Mouse (Mus musculus): ENCODE measurements around the gene Prc1.
"Not testable (repeated sequence)": the region's sequence is repeated elsewhere in the genome, so short reads cannot be mapped to it uniquely, and the experiment has no call there.

The Prc1 gene

DNA sequence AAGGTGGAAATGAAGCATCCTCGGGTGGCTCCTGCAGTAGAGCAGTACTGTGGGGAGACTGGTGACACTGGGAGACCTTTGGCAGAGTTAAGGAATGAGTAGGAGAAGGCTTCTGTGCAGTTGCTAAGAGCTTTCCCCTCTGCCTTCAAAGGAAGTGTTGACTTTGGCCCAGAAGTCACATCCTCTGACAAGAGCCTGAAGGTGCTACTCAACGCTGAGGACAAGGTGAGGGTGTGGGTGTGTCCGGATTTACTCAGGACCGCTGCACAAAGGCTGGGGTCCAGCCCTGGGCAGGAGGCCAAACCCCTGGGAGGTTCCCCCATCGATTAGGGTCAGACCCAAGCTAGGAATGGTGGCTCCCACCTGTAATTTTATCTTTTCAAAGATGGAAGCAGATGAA, 9.9 kb upstream of the Prc1 start:
- in situ Hi-C loops (cut with MboI, MseI): no loop called here

- in situ Hi-C loops (cut with MboI, MseI): no loop called here
Observed at GRCm38 (mm10) chr7:80285725-80286124, 8.5 kb upstream of the Prc1 start.

GRCm38 (mm10) chr7:80287736-80288135, 6.5 kb upstream of the Prc1 start:
- in situ Hi-C loops (cut with MboI, MseI): no loop called here

GRCm38 (mm10) chr7:80294764-80295648, 756 bp downstream of the Prc1 start:
- in situ Hi-C loops (cut with MboI, MseI): no loop called here

GRCm38 (mm10) chr7:80296462-80296861, 2.2 kb downstream of the Prc1 start:
- in situ Hi-C loops (cut with MboI, MseI): no loop called here

- in situ Hi-C loops (cut with MboI, MseI): no loop called here
Observed at GRCm38 (mm10) chr7:80297041-80297440, 2.8 kb downstream of the Prc1 start.

DNA sequence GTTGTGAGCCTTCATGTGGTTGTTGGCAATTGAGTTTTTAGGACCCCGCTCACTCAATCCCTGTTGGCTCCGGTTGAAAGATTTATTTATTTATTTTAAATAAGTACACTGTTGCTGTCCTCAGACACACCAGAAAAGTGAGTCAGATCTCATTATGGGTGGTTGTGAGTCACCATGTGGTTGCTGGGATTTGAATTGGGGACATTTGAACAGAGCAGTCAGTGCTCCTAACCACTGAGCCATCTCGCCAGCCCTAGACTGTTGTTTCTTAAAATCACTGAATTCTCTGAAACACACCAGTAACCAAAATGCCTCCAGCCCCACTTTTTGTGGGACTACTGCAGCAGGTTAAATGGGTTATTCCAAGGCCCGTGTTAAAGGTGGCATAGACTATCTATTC, 4.5 kb downstream of the Prc1 start:
- in situ Hi-C loops (cut with MboI, MseI): no loop called here

DNA sequence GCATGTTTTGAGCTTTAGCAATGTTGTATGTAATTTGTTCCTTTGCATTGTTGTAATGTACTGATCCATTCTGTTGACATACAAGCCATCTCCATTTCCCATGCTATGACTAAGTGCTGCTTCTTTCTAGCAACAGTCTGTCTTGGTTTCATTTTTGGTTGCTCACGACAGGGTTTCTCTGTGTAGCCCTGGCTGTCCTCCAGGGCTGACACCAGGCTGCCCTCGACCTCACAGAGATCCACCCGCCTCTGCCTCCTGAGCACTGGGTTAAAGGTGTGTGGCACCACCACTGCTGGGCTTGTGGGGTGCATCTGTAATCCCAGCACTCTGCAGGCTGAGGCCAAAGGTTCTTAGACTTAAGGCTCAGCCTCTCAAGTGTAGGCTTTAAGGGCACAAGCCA, 5.3 kb downstream of the Prc1 start:
- in situ Hi-C loops (cut with MboI, MseI): no loop called here

- in situ Hi-C loops (cut with MboI, MseI): no loop called here
Observed at GRCm38 (mm10) chr7:80301522-80301921, 7.3 kb downstream of the Prc1 start.

GRCm38 (mm10) chr7:80307766-80308165, 13.5 kb downstream of the Prc1 start:
- in situ Hi-C loops (cut with MboI, MseI): no loop called here

- in situ Hi-C loops (cut with MboI, MseI): no loop called here
Observed at GRCm38 (mm10) chr7:80310771-80311170, 16.5 kb downstream of the Prc1 start.

GRCm38 (mm10) chr7:80315733-80316132, 21.5 kb downstream of the Prc1 start:
- in situ Hi-C loops (cut with MboI, MseI): no loop called here

GRCm38 (mm10) chr7:80317439-80318115, 23.3 kb downstream of the Prc1 start:
- in situ Hi-C loops (cut with MboI, MseI): no loop called here

DNA sequence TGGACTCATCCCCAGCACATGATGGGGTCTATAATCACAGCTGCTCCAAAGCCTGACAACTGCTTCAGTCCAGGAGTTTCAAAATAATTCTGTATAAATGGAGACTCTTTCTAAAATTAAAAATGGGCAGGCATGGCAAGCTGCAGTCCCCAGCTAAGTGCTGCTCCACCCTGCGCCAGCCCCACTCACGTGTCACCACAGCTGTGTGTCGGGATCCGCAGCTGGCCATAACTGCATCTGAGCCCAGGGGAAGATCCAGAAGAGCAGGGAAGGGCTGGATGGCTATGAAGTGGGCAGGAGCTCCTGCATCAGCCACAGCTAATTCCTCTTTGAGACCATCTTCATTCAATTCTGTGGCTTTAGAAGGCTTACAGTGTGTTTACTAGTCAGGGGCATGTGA, 24.4 kb downstream of the Prc1 start:
- in situ Hi-C loops (cut with MboI, MseI): no loop called here

DNA sequence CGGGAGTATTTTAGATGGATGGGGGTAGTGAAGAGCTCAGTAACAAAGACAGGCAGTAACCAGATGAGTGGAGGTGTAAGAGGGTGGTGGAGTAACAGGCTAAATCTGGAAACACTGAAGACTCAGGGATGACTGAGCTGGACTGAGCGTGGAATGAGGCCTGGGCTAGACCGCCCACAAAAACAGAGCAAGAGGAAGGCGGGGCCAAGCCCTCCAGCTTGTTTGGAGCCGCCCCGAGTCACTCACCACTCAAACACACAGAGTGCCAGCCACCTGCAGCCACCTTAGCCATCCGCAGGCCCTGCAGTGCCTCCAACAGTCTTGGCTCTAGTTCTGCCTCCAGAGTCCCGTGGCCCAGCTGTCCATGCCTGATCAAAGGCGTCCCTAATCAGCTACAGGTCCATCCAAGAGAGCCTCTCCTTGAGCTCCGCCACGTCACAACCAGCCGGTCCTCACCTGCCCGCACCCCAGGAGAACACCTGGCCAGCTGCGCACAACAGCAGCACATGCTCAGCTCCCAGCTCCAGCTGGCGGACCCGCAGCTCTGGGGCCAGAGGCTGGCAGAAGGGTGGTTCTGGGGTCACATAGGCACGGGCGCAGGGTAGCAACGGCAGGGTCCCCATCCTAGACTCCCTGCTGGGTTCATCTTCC, 25.7 kb downstream of the Prc1 start:
- in situ Hi-C loops (cut with MboI, MseI): no loop called here

DNA sequence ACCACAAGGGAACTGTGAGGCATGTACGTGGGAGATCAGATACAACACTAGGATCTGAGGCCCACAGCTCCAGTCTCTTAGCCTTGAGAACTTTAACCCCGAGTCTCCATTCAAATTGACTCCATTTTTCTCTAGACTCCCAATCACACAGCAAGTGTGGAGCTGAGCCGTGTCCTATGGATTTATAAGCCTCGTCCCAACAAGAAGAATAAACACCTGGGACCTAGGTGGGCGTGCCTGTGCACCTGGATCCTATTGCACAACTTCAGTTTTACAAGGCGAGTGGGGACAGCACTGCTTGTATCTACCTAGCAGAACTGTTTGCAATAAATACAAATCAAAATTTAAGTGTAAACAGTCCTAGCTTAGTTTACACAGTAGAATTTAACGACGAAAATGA, 29.1 kb downstream of the Prc1 start:
- in situ Hi-C loops (cut with MboI, MseI): no loop called here

GRCm38 (mm10) chr7:80324043-80324815, 30.0 kb downstream of the Prc1 start, which contains the start of gene Rccd1:
Gene Rccd1 (minus strand): TSS chr7:80324454.
- in situ Hi-C loops (cut with MboI, MseI): no loop called here

DNA sequence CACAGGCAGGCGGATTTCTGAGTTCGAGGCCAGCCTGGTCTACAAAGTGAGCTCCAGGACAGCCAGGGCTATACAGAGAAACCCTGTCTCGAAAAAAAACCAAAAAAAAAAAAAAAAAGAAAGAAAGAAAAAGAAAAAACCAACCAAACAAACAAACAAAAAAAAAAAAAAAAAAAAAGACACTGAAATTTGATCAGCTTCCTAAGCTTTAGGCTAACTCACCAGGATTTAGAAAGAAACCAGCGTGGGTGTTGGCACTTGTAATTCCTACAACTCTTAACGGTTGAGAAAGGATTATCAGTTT, 30.5 kb downstream of the Prc1 start:
- in situ Hi-C loops (cut with MboI, MseI): not testable (repeated sequence)

- in situ Hi-C loops (cut with MboI, MseI): no loop called here
Observed at GRCm38 (mm10) chr7:80325292-80325868, 31.1 kb downstream of the Prc1 start.

DNA sequence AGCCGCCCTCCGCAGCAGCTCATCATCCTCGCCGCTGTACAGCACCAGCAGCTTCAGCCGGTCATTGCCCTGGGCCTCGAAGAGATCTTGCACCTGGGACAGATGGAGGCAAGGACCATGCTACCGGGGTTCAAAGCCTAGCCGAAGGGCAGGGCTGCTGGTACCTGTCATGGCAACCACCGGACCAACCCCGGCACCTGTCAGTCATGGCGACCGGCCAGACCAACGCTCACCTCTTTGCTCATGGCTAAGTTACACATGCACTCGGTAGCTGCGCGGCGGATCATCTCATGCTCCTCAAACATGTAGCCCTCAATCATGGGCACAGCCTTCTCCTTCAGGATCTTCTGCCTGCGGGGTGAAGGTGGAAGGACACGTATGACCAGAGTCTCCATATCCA, 31.8 kb downstream of the Prc1 start:
- in situ Hi-C loops (cut with MboI, MseI): no loop called here

- in situ Hi-C loops (cut with MboI, MseI): no loop called here
Observed at GRCm38 (mm10) chr7:80330278-80330677, 36.0 kb downstream of the Prc1 start.

DNA sequence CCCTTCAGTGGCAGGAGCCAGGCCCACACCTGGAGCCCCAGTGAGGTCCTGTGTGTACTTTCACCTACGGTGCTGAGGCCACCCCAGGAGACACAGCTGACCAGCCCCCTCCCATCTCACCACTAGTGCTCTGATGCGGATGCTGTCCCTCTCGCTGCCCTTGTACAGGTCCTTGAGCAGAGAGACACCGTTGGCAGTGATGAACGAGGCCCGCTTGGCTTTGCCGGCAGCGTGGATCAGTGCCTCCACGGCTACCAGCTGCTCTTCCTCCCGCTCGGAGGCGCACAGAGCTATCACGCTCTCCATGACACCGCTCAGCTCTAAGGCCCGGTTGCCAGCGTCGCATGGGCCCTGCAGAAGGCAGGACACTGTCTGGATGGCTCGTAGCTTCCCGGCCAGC, 37.2 kb downstream of the Prc1 start:
- in situ Hi-C loops (cut with MboI, MseI): no loop called here
